Comparison of ENCODE assay signal across 9 mouse cellular contexts in genomic region chr17:87948965-87949584, GRCm38 (mm10). TPM values are rescaled to one million over a fixed set of nuclear protein-coding genes. Genes with fewer than 3 reads are reported as not detected.
DNase-seq lines count a peak whose midpoint lies in the region; ATAC-seq lines count a peak whose summit lies in the region.
"Had no signal": no experiment of that assay in that cellular context is flagged by ENCODE, and none has a peak within 500 bp of the region (broad histone marks: within the 10 kb centered on the region; RNA-seq: fewer than 3 reads in every experiment).

No protein-coding gene starts in this region.

- no peaks in the 10 kb centered on the region for H3K9me3 ChIP-seq in embryonic facial prominence, embryonic 14.5 days (ENCODE audit: control insufficient read depth, low read length)
- no peaks in the 10 kb centered on the region for H3K9me3 ChIP-seq in heart, embryonic 10.5 days
- H3K9me3 ChIP-seq in liver, embryonic 13.5 days (replicated peaks) = no peaks in the 10 kb centered on the region
- no peaks in the 10 kb centered on the region for H3K9me3 ChIP-seq in neural tube, embryonic 13.5 days

- H3K36me3 ChIP-seq in embryonic facial prominence, embryonic 14.5 days (ENCODE audit: control insufficient read depth, insufficient read depth, low read length) = no peaks in the 10 kb centered on the region
- H3K36me3 ChIP-seq in heart, embryonic 10.5 days = no peaks in the 10 kb centered on the region
- no peaks in the 10 kb centered on the region for H3K36me3 ChIP-seq in liver, embryonic 13.5 days
- no peaks in the 10 kb centered on the region for H3K36me3 ChIP-seq in neural tube, embryonic 13.5 days

- H3K4me2 ChIP-seq in embryonic facial prominence, embryonic 14.5 days (ENCODE audit: low read depth, low read length) = no peak overlapping the region
- H3K4me2 ChIP-seq in liver, embryonic 13.5 days = no peak overlapping the region
- no peak overlapping the region for H3K4me2 ChIP-seq in neural tube, embryonic 13.5 days

- H3K4me1 ChIP-seq in embryonic facial prominence, embryonic 14.5 days (ENCODE audit: control insufficient read depth, insufficient read depth, low read length) = no peaks in the 10 kb centered on the region
- H3K4me1 ChIP-seq in heart, embryonic 10.5 days = no peaks in the 10 kb centered on the region
- H3K4me1 ChIP-seq in liver, embryonic 13.5 days (replicated peaks) = no peaks in the 10 kb centered on the region
- no peaks in the 10 kb centered on the region for H3K4me1 ChIP-seq in neural tube, embryonic 13.5 days (replicated peaks)

- H3K4me3 ChIP-seq in embryonic facial prominence, embryonic 14.5 days (ENCODE audit: low read depth, low read length) = no peak overlapping the region
- H3K4me3 ChIP-seq in heart, embryonic 10.5 days = no peak overlapping the region
- no peak overlapping the region for H3K4me3 ChIP-seq in liver, embryonic 13.5 days (replicated peaks)
- H3K4me3 ChIP-seq in neural tube, embryonic 13.5 days = no peak overlapping the region

- H3K9ac ChIP-seq in embryonic facial prominence, embryonic 14.5 days (ENCODE audit: low read depth, low read length) = no peak overlapping the region
- H3K9ac ChIP-seq in liver, embryonic 13.5 days = no peak overlapping the region
- H3K9ac ChIP-seq in neural tube, embryonic 13.5 days = no peak overlapping the region

- 44% methylated on average over 16 of the region's 16 CpGs for whole genome bisulfite sequencing in embryonic facial prominence, embryonic 14.5 days
- WGBS in heart, embryonic 10.5 days = 41% methylated on average over 16 of the region's 16 CpGs
- 35% methylated on average over 16 of the region's 16 CpGs for WGBS in liver, embryonic 13.5 days (ENCODE audit: insufficient replicate concordance)
- WGBS in neural tube, embryonic 13.5 days = 41% methylated on average over 16 of the region's 16 CpGs

- ATAC-seq in CD4-positive, CD25-positive, alpha-beta regulatory T cell, adult 4 months = peak; percentile 97
- peak; percentile 72 for ATAC-seq in embryonic facial prominence, embryonic 14.5 days (ENCODE audit: low read depth)
- ATAC-seq in liver, embryonic 13.5 days (ENCODE audit: low read depth) = no peak
- ATAC-seq in neural tube, embryonic 13.5 days (ENCODE audit: low read depth) = peak; percentile 53; the same call in 1 of the 2 replicates

- DNase-seq in adrenal gland, postnatal 4 days (ENCODE audit: low spot score in 2 of 2) = peak; percentile 51 to 57
- peak; percentile 59 for DNase-seq in embryonic facial prominence, embryonic 14.5 days (ENCODE audit: low spot score)
- DNase-seq in heart, embryonic 10.5 days (ENCODE audit: low spot score) = peak; percentile 82
- peak; percentile 69 to 89 for DNase-seq in kidney, postnatal 36 days
- peak; percentile 30 for DNase-seq in liver, embryonic 13.5 days
- DNase-seq in testis, postnatal 10 days (ENCODE audit: low spot score) = peak; percentile 90

- H3K27me3 ChIP-seq in embryonic facial prominence, embryonic 14.5 days (replicated peaks; ENCODE audit: control insufficient read depth, insufficient read depth, low read length) = no peaks in the 10 kb centered on the region
- H3K27me3 ChIP-seq in heart, embryonic 10.5 days (ENCODE audit: insufficient read depth, poor library complexity, severe bottlenecking) = no peaks in the 10 kb centered on the region
- H3K27me3 ChIP-seq in liver, embryonic 13.5 days = no peaks in the 10 kb centered on the region
- H3K27me3 ChIP-seq in neural tube, embryonic 13.5 days = no peaks in the 10 kb centered on the region

- no peak overlapping the region for H3K27ac ChIP-seq in embryonic facial prominence, embryonic 14.5 days (replicated peaks; ENCODE audit: low read depth, low read length)
- H3K27ac ChIP-seq in heart, embryonic 10.5 days = no peak overlapping the region
- no peak overlapping the region for H3K27ac ChIP-seq in liver, embryonic 13.5 days
- no peak overlapping the region for H3K27ac ChIP-seq in neural tube, embryonic 13.5 days (replicated peaks)

RNA-seq across cellular contexts. Expression of gene Msh6, which starts 25.8 kb away (rescaled TPM):
- 10 to 100 TPM; 12.8 to 15.1 TPM for polyA plus RNA-seq in CD4-positive, CD25-positive, alpha-beta regulatory T cell, adult 4 months (2017; shearing (Covaris generic))
- 10 to 100 TPM; 26.4 to 30.1 TPM for total RNA-seq in adrenal gland, postnatal 4 days (2021)
- 38.5 and 45.4 TPM in 2 replicates for polyA plus RNA-seq in embryonic facial prominence, embryonic 14.5 days (2014; fragmentation: Nextera tagmentation; extraction: Ambion mirVana)
- 53.6 and 58.1 TPM in 2 replicates for polyA plus RNA-seq in heart, embryonic 10.5 days (2016; fragmentation: Nextera tagmentation; extraction: Ambion mirVana)
- polyA plus RNA-seq in liver, embryonic 13.5 days (2015; fragmentation: Nextera tagmentation; extraction: Ambion mirVana) = 32.6 and 38.7 TPM in 2 replicates
- polyA plus RNA-seq in neural tube, embryonic 13.5 days (2015; fragmentation: Nextera tagmentation; extraction: Ambion mirVana) = 28.3 and 31.7 TPM in 2 replicates

RNA-seq across cellular contexts. Expression of gene Rpl36-ps4, which starts 28.3 kb away (rescaled TPM):
- not detected for polyA plus RNA-seq in CD4-positive, CD25-positive, alpha-beta regulatory T cell, adult 4 months (2017; shearing (Covaris generic))
- total RNA-seq in adrenal gland, postnatal 4 days (2021) = not detected
- not detected in 2 replicates for polyA plus RNA-seq in embryonic facial prominence, embryonic 14.5 days (2014; fragmentation: Nextera tagmentation; extraction: Ambion mirVana)
- polyA plus RNA-seq in heart, embryonic 10.5 days (2016; fragmentation: Nextera tagmentation; extraction: Ambion mirVana) = not detected in 2 replicates
- polyA plus RNA-seq in liver, embryonic 13.5 days (2015; fragmentation: Nextera tagmentation; extraction: Ambion mirVana) = not detected in 2 replicates
- polyA plus RNA-seq in neural tube, embryonic 13.5 days (2015; fragmentation: Nextera tagmentation; extraction: Ambion mirVana) = not detected in 2 replicates
- polyA plus RNA-seq: gonadal fat pad, adult 2 months had no signal

Comparison
In these comparisons a context has a peak if more than half of its experiments do, and no peak if none do; other contexts are left out.
1. DNase-seq: peak in every context shown above with its lines; median percentile 90 in testis, postnatal 10 days; 82 in heart, embryonic 10.5 days; 79 in kidney, postnatal 36 days; 59 in embryonic facial prominence, embryonic 14.5 days; 54 in adrenal gland, postnatal 4 days; 30 in liver, embryonic 13.5 days.